Mouse (Mus musculus) liver, adult 2 months (tissue): ENCODE data around the gene Notch3. TPM values are rescaled to one million over a fixed set of nuclear protein-coding genes. Genes with fewer than 3 reads are reported as not detected.

Experiments used
- DNase-seq: peaks from one replicate; pipeline ENCODE4 v3.0.0-alpha.2; 2011; ENCODE audit warnings: low read depth, low spot score; ENCODE audit errors: extremely low read depth
- H3K27ac ChIP-seq: fragments of 200-500 bp; replicated peaks from 2 replicates; pipeline ENCODE4 v1.5.1; 2012; ENCODE audit warnings: low read depth, mild to moderate bottlenecking, control low read depth, inconsistent platforms, low read length; ENCODE audit not compliant: insufficient read depth
- H3K27me3 ChIP-seq: fragments of 200-500 bp; 2 replicates; pipeline ENCODE4 v1.6.1; 2012; ENCODE audit warnings: mild to moderate bottlenecking, moderate library complexity, low read length, inconsistent platforms; ENCODE audit not compliant: control insufficient read depth, insufficient read depth
- H3K36me3 ChIP-seq: fragments of 200-500 bp; 2 replicates; pipeline ENCODE4 v1.6.1; 2012; ENCODE audit warnings: low read length, inconsistent platforms; ENCODE audit not compliant: control insufficient read depth, insufficient read depth
- H3K4me1 ChIP-seq: fragments of 200-500 bp; 2 replicates; pipeline ENCODE4 v1.6.1; 2011; ENCODE audit warnings: low read length; ENCODE audit not compliant: control insufficient read depth, insufficient read depth
- H3K4me3 ChIP-seq: fragments of 200-500 bp; 2 replicates; pipeline ENCODE4 v1.5.1; 2011; ENCODE audit warnings: low read depth, mild to moderate bottlenecking, control low read depth, low read length, moderate library complexity; ENCODE audit not compliant: insufficient read depth
- H3K79me2 ChIP-seq: fragments of 200-500 bp; 2 replicates; pipeline ENCODE4 v1.6.1; 2012; ENCODE audit warnings: inconsistent platforms, mild to moderate bottlenecking, low read length, moderate library complexity; ENCODE audit not compliant: control insufficient read depth, insufficient read depth
- H3K9ac ChIP-seq: fragments of 200-500 bp; 2 replicates; pipeline ENCODE4 v1.6.1; 2012; ENCODE audit warnings: low read depth, mild to moderate bottlenecking, control low read depth, inconsistent platforms, low read length
- CTCF ChIP-seq: fragments of 200-500 bp; IDR thresholded peaks from 2 replicates; pipeline ENCODE4 v1.5.1; 2011; ENCODE audit warnings: low read depth, low read length, control low read depth
- POLR2A ChIP-seq: fragments of 200-500 bp; IDR thresholded peaks from 2 replicates; pipeline ENCODE4 v1.6.1; 2011; ENCODE audit warnings: low read length, control low read depth; ENCODE audit not compliant: insufficient read depth; ENCODE audit errors: extremely low read depth
- WGBS: fragments of 180-500 bp; shearing (Covaris S2); methylation state at CpG from one replicate; pipeline ENCODE4 v1.1.7; 2018; 5-methylcytosine and 5-hydroxymethylcytosine counted together
- polyA plus RNA-seq: library from polyadenylated mRNA; depleted of rRNA; stranded (reverse); fragments of >200 nt; gene quantifications from 2 replicates; pipeline ENCODE4 v1.2.3, GENCODE M21; 2012; rRNA removed
- total RNA-seq: library from RNA; depleted of rRNA; stranded (reverse); fragments of >200 nt; gene quantifications from 2 replicates; pipeline ENCODE4 v1.2.3, GENCODE M21; 2014; rRNA removed

The Notch3 gene
- total and polyA plus RNA-seq, 2 experiments: 0.55 to 1.3 TPM

GRCm38 (mm10) chr17:32091032-32091363, 75.7 kb downstream of the Notch3 start:
- 14% methylated on average over 1 of the region's 1 CpGs for WGBS

GRCm38 (mm10) chr17:32087069-32087468, 79.6 kb downstream of the Notch3 start:
- H3K27ac ChIP-seq: no peak overlapping the region
- no peaks in the 10 kb centered on the region for H3K27me3 ChIP-seq
- H3K4me1 ChIP-seq: no peaks in the 10 kb centered on the region
- no peaks in the 10 kb centered on the region for H3K36me3 ChIP-seq
- H3K4me3 ChIP-seq: no peak overlapping the region
- 93% methylated on average over 2 of the region's 2 CpGs for WGBS
- no peaks in the 10 kb centered on the region for H3K79me2 ChIP-seq
- H3K9ac ChIP-seq: no peak overlapping the region
- no peak for DNase-seq
- TF ChIP-seq CTCF: no peak
- TF ChIP-seq POLR2A: no peak

More at GRCm38 (mm10) chr17:32091032-32091363, 75.7 kb downstream of the Notch3 start:
- Histone ChIP-seq H3K79me2 (no peaks in the 10 kb centered on the region), H3K27me3 (no peaks in the 10 kb centered on the region), H3K4me1 (no peaks in the 10 kb centered on the region), H3K4me3 (peak overlapping the region; percentile 28), H3K9ac (no peak overlapping the region), H3K27ac (no peak overlapping the region), H3K36me3 (no peaks in the 10 kb centered on the region)
- no peak for TF ChIP-seq CTCF
- TF ChIP-seq POLR2A: no peak
- DNase-seq: no peak

- no peaks in the 10 kb centered on the region for H3K4me1 ChIP-seq
- no peak overlapping the region for H3K9ac ChIP-seq
- no peaks in the 10 kb centered on the region for H3K79me2 ChIP-seq
- H3K36me3 ChIP-seq: no peaks in the 10 kb centered on the region
- 77% methylated on average over 2 of the region's 2 CpGs for WGBS
- H3K4me3 ChIP-seq: no peak overlapping the region
- TF ChIP-seq CTCF: no peak
- TF ChIP-seq POLR2A: no peak
- no peak for DNase-seq
- no peaks in the 10 kb centered on the region for H3K27me3 ChIP-seq
- H3K27ac ChIP-seq: no peak overlapping the region
Observed at GRCm38 (mm10) chr17:32083351-32083750, 83.3 kb downstream of the Notch3 start.

- Histone ChIP-seq H3K4me1 (no peaks in the 10 kb centered on the region), H3K36me3 (no peaks in the 10 kb centered on the region), H3K9ac (no peak overlapping the region), H3K27me3 (no peaks in the 10 kb centered on the region), H3K4me3 (no peak overlapping the region), H3K79me2 (no peaks in the 10 kb centered on the region), H3K27ac (no peak overlapping the region)
- peak; percentile 12 for DNase-seq
- TF ChIP-seq CTCF: peak; percentile 88
- TF ChIP-seq POLR2A: no peak
- WGBS: 10% methylated on average over 2 of the region's 2 CpGs
Observed at GRCm38 (mm10) chr17:32075164-32075563, 91.5 kb downstream of the Notch3 start.

- Histone ChIP-seq H3K27ac (no peak overlapping the region), H3K4me1 (no peaks in the 10 kb centered on the region), H3K9ac (no peak overlapping the region), H3K27me3 (no peaks in the 10 kb centered on the region), H3K36me3 (no peaks in the 10 kb centered on the region), H3K79me2 (no peaks in the 10 kb centered on the region), H3K4me3 (no peak overlapping the region)
- WGBS: 56% methylated on average over 4 of the region's 4 CpGs
- no peak for TF ChIP-seq POLR2A
- TF ChIP-seq CTCF: no peak
- no peak for DNase-seq
Observed at GRCm38 (mm10) chr17:32074658-32075057, 92.0 kb downstream of the Notch3 start.

GRCm38 (mm10) chr17:32073359-32073758, 93.3 kb downstream of the Notch3 start:
- no peak overlapping the region for H3K27ac ChIP-seq
- H3K9ac ChIP-seq: no peak overlapping the region
- TF ChIP-seq POLR2A (no peak), CTCF (peak; percentile 99)
- H3K4me3 ChIP-seq: no peak overlapping the region
- H3K4me1 ChIP-seq: no peaks in the 10 kb centered on the region
- H3K36me3 ChIP-seq: no peaks in the 10 kb centered on the region
- H3K79me2 ChIP-seq: no peaks in the 10 kb centered on the region
- DNase-seq: peak; percentile 36
- no peaks in the 10 kb centered on the region for H3K27me3 ChIP-seq
- 8% methylated on average over 2 of the region's 2 CpGs for WGBS

Other genes with a start within 250 kb of the Notch3 start
- gene Rrp1b, start 130.8 kb downstream of the Notch3 start, total RNA-seq: 4.8 and 5.7 TPM in 2 replicates
- 3.6 and 5.9 TPM in 2 replicates for gene Rrp1b, start 130.8 kb downstream of the Notch3 start, polyA plus RNA-seq
- 0.13 and 0.46 TPM in 2 replicates for gene Hsf2bp, start 130.5 kb downstream of the Notch3 start, total RNA-seq
- gene Hsf2bp, start 130.5 kb downstream of the Notch3 start, polyA plus RNA-seq: 0.12 and 0.18 TPM in 2 replicates
- gene Ephx3, start 22.7 kb upstream of the Notch3 start, total RNA-seq: 0.07 and 0.09 TPM in 2 replicates
- 0.21 and 0.22 TPM in 2 replicates for gene Ephx3, start 22.7 kb upstream of the Notch3 start, polyA plus RNA-seq
- 10.5 and 18.6 TPM in 2 replicates for gene Brd4, start 117.9 kb upstream of the Notch3 start, total RNA-seq
- gene Brd4, start 117.9 kb upstream of the Notch3 start, polyA plus RNA-seq: 18.3 and 18.4 TPM in 2 replicates
- gene Akap8, start 154.4 kb upstream of the Notch3 start, total RNA-seq: 30.3 and 31.6 TPM in 2 replicates
- gene Akap8, start 154.4 kb upstream of the Notch3 start, polyA plus RNA-seq: 29.0 and 47.9 TPM in 2 replicates
- gene Akap8l, start 183.8 kb upstream of the Notch3 start, total RNA-seq: 25.2 and 26.7 TPM in 2 replicates
- gene Akap8l, start 183.8 kb upstream of the Notch3 start, polyA plus RNA-seq: 40.5 and 62.0 TPM in 2 replicates
- gene Wiz, start 222.6 kb upstream of the Notch3 start, total RNA-seq: 1.8 and 2.7 TPM in 2 replicates
- 10.4 and 14.0 TPM in 2 replicates for gene Wiz, start 222.6 kb upstream of the Notch3 start, polyA plus RNA-seq
- gene Rasal3, start 236.7 kb upstream of the Notch3 start, total RNA-seq: 0.81 and 0.83 TPM in 2 replicates
- 1.2 and 1.6 TPM in 2 replicates for gene Rasal3, start 236.7 kb upstream of the Notch3 start, polyA plus RNA-seq